Mouse (Mus musculus) liver, adult 2 months (tissue): ENCODE measurements around the gene Fnip2. TPM values are rescaled to one million over a fixed set of nuclear protein-coding genes. Genes with fewer than 3 reads are reported as not detected.

Experiments used
- DNase-seq: peaks from one replicate; pipeline ENCODE4 v3.0.0-alpha.2; 2011; ENCODE audit warnings: low read depth, low spot score; ENCODE audit errors: extremely low read depth
- H3K27ac ChIP-seq: fragments of 200-500 bp; replicated peaks from 2 replicates; pipeline ENCODE4 v1.5.1; 2012; ENCODE audit warnings: low read depth, mild to moderate bottlenecking, control low read depth, inconsistent platforms, low read length; ENCODE audit not compliant: insufficient read depth
- H3K27me3 ChIP-seq: fragments of 200-500 bp; 2 replicates; pipeline ENCODE4 v1.6.1; 2012; ENCODE audit warnings: mild to moderate bottlenecking, moderate library complexity, low read length, inconsistent platforms; ENCODE audit not compliant: control insufficient read depth, insufficient read depth
- H3K36me3 ChIP-seq: fragments of 200-500 bp; 2 replicates; pipeline ENCODE4 v1.6.1; 2012; ENCODE audit warnings: low read length, inconsistent platforms; ENCODE audit not compliant: control insufficient read depth, insufficient read depth
- H3K4me1 ChIP-seq: fragments of 200-500 bp; 2 replicates; pipeline ENCODE4 v1.6.1; 2011; ENCODE audit warnings: low read length; ENCODE audit not compliant: control insufficient read depth, insufficient read depth
- H3K4me3 ChIP-seq: fragments of 200-500 bp; 2 replicates; pipeline ENCODE4 v1.5.1; 2011; ENCODE audit warnings: low read depth, mild to moderate bottlenecking, control low read depth, low read length, moderate library complexity; ENCODE audit not compliant: insufficient read depth
- H3K79me2 ChIP-seq: fragments of 200-500 bp; 2 replicates; pipeline ENCODE4 v1.6.1; 2012; ENCODE audit warnings: inconsistent platforms, mild to moderate bottlenecking, low read length, moderate library complexity; ENCODE audit not compliant: control insufficient read depth, insufficient read depth
- H3K9ac ChIP-seq: fragments of 200-500 bp; 2 replicates; pipeline ENCODE4 v1.6.1; 2012; ENCODE audit warnings: low read depth, mild to moderate bottlenecking, control low read depth, inconsistent platforms, low read length
- CTCF ChIP-seq: fragments of 200-500 bp; IDR thresholded peaks from 2 replicates; pipeline ENCODE4 v1.5.1; 2011; ENCODE audit warnings: low read depth, low read length, control low read depth
- POLR2A ChIP-seq: fragments of 200-500 bp; IDR thresholded peaks from 2 replicates; pipeline ENCODE4 v1.6.1; 2011; ENCODE audit warnings: low read length, control low read depth; ENCODE audit not compliant: insufficient read depth; ENCODE audit errors: extremely low read depth
- WGBS: fragments of 180-500 bp; shearing (Covaris S2); methylation state at CpG from one replicate; pipeline ENCODE4 v1.1.7; 2018; 5-methylcytosine and 5-hydroxymethylcytosine counted together
- polyA plus RNA-seq: library from polyadenylated mRNA; depleted of rRNA; stranded (reverse); fragments of >200 nt; gene quantifications from 2 replicates; pipeline ENCODE4 v1.2.3, GENCODE M21; 2012
- total RNA-seq: library from RNA; depleted of rRNA; stranded (reverse); fragments of >200 nt; gene quantifications from 2 replicates; pipeline ENCODE4 v1.2.3, GENCODE M21; 2014

The Fnip2 gene
- total and polyA plus RNA-seq, 2 experiments = 6.3 to 46.7 TPM

- Histone ChIP-seq H3K36me3 (no peaks in the 10 kb centered on the region), H3K79me2 (peaks cover 28% of the 10 kb centered on the region), H3K9ac (no peak overlapping the region), H3K4me1 (peaks cover 38% of the 10 kb centered on the region), H3K4me3 (no peak overlapping the region), H3K27me3 (no peaks in the 10 kb centered on the region), H3K27ac (peak overlapping the region; percentile 91)
- no peak for TF ChIP-seq POLR2A
- TF ChIP-seq CTCF = no peak
- WGBS = 33% methylated on average over 3 of the region's 3 CpGs
- peak; percentile 53 for DNase-seq
These were observed 29.3 kb downstream of the Fnip2 start for GRCm38 (mm10) chr3:79538342-79538741.

GRCm38 (mm10) chr3:79537626-79538203, 29.9 kb downstream of the Fnip2 start:
- H3K27ac ChIP-seq = peak overlapping the region; percentile 91
- no peak overlapping the region; the same call in 1 of the 2 replicates for H3K9ac ChIP-seq
- H3K36me3 ChIP-seq = no peaks in the 10 kb centered on the region
- TF ChIP-seq CTCF (no peak), POLR2A (no peak)
- H3K4me1 ChIP-seq = peaks cover 34% of the 10 kb centered on the region
- no peak overlapping the region for H3K4me3 ChIP-seq
- DNase-seq = peak; percentile 98
- H3K27me3 ChIP-seq = no peaks in the 10 kb centered on the region
- WGBS = 22% methylated on average over 3 of the region's 3 CpGs
- peaks cover 33% of the 10 kb centered on the region for H3K79me2 ChIP-seq

GRCm38 (mm10) chr3:79537023-79537422, 30.6 kb downstream of the Fnip2 start:
- Histone ChIP-seq H3K36me3 (no peaks in the 10 kb centered on the region), H3K27ac (peak overlapping the region; percentile 87), H3K79me2 (peaks cover 38% of the 10 kb centered on the region), H3K4me1 (peaks cover 31% of the 10 kb centered on the region), H3K27me3 (no peaks in the 10 kb centered on the region), H3K4me3 (no peak overlapping the region), H3K9ac (peak overlapping the region; percentile 16; the same call in 1 of the 2 replicates)
- TF ChIP-seq POLR2A (no peak), CTCF (no peak)
- peak; percentile 46 for DNase-seq
- WGBS = 44% methylated on average over 7 of the region's 7 CpGs

- 66% methylated on average over 9 of the region's 9 CpGs for WGBS
- Histone ChIP-seq H3K4me1 (peaks cover 10% of the 10 kb centered on the region), H3K79me2 (peaks cover 53% of the 10 kb centered on the region), H3K27ac (no peak overlapping the region), H3K36me3 (no peaks in the 10 kb centered on the region), H3K4me3 (no peak overlapping the region), H3K9ac (no peak overlapping the region), H3K27me3 (no peaks in the 10 kb centered on the region)
- DNase-seq = peak; percentile 50
- TF ChIP-seq POLR2A = no peak
- no peak for TF ChIP-seq CTCF
These were observed 35.9 kb downstream of the Fnip2 start for GRCm38 (mm10) chr3:79531581-79532271.

- Histone ChIP-seq H3K4me1 (peaks cover 15% of the 10 kb centered on the region), H3K9ac (no peak overlapping the region), H3K79me2 (peaks cover 48% of the 10 kb centered on the region), H3K27ac (no peak overlapping the region), H3K4me3 (no peak overlapping the region), H3K27me3 (no peaks in the 10 kb centered on the region), H3K36me3 (no peaks in the 10 kb centered on the region)
- no peak for DNase-seq
- TF ChIP-seq CTCF (no peak), POLR2A (no peak)
- WGBS = 79% methylated on average over 6 of the region's 6 CpGs
These were observed 38.0 kb downstream of the Fnip2 start for GRCm38 (mm10) chr3:79529499-79530096.

GRCm38 (mm10) chr3:79528451-79528850, 39.1 kb downstream of the Fnip2 start:
- no peaks in the 10 kb centered on the region for H3K36me3 ChIP-seq
- H3K27me3 ChIP-seq = no peaks in the 10 kb centered on the region
- no peak overlapping the region for H3K9ac ChIP-seq
- peak; percentile 58 for DNase-seq
- H3K79me2 ChIP-seq = peaks cover 52% of the 10 kb centered on the region
- H3K4me1 ChIP-seq = peaks cover 18% of the 10 kb centered on the region
- WGBS = 50% methylated on average over 8 of the region's 8 CpGs
- TF ChIP-seq CTCF (no peak), POLR2A (no peak)
- H3K27ac ChIP-seq = no peak overlapping the region; the same call in 1 of the 2 replicates
- H3K4me3 ChIP-seq = no peak overlapping the region
